Mouse (Mus musculus): ENCODE measurements around the gene Fbxo48.

Gene Fbxo48

GRCm38 (mm10) chr11:16972027-16972426, 20.9 kb downstream of the Fbxo48 start:
- no peak for DNase-seq

- no peak for DNase-seq
Observed at GRCm38 (mm10) chr11:16973086-16973485, 21.9 kb downstream of the Fbxo48 start.

GRCm38 (mm10) chr11:16976937-16977336, 25.8 kb downstream of the Fbxo48 start:
- peak; percentile 37 for DNase-seq

- no peak for DNase-seq
Observed at GRCm38 (mm10) chr11:16977611-16978010, 26.4 kb downstream of the Fbxo48 start.

- no peak for DNase-seq
Observed at GRCm38 (mm10) chr11:16978161-16978707, 27.1 kb downstream of the Fbxo48 start.

GRCm38 (mm10) chr11:16986550-16987187, 35.5 kb downstream of the Fbxo48 start:
- no peak for DNase-seq

- no peak for DNase-seq
Observed at GRCm38 (mm10) chr11:16987745-16988328, 36.7 kb downstream of the Fbxo48 start.

GRCm38 (mm10) chr11:16989885-16990284, 38.7 kb downstream of the Fbxo48 start:
- no peak for DNase-seq

GRCm38 (mm10) chr11:16992880-16993279, 41.7 kb downstream of the Fbxo48 start:
- DNase-seq = no peak

- DNase-seq = no peak
Observed at GRCm38 (mm10) chr11:16996818-16997217, 45.6 kb downstream of the Fbxo48 start.

- no peak for DNase-seq
Observed at GRCm38 (mm10) chr11:16997465-16997864, 46.3 kb downstream of the Fbxo48 start.

- no peak for DNase-seq
Observed at GRCm38 (mm10) chr11:16999387-16999786, 48.2 kb downstream of the Fbxo48 start.

GRCm38 (mm10) chr11:16999933-17000332, 48.8 kb downstream of the Fbxo48 start:
- no peak for DNase-seq

GRCm38 (mm10) chr11:17000353-17001334, 49.5 kb downstream of the Fbxo48 start:
- peak; percentile 9 for DNase-seq

GRCm38 (mm10) chr11:17002739-17003373, 51.7 kb downstream of the Fbxo48 start:
- no peak for DNase-seq

- DNase-seq = no peak
Observed at GRCm38 (mm10) chr11:17003757-17004156, 52.6 kb downstream of the Fbxo48 start.

All from kidney, adult 9 months (tissue).